Mouse (Mus musculus): Measurements from ENCODE around the gene Ndufb6. TPM values are rescaled to one million over a fixed set of nuclear protein-coding genes. Genes with fewer than 3 reads are reported as not detected.
"Not testable (repeated sequence)": the region's sequence is repeated elsewhere in the genome, so short reads cannot be mapped to it uniquely, and the experiment has no call there.

Gene Ndufb6
- polyA plus RNA-seq, 1 experiment from 2014 or later, result 222 TPM

DNA sequence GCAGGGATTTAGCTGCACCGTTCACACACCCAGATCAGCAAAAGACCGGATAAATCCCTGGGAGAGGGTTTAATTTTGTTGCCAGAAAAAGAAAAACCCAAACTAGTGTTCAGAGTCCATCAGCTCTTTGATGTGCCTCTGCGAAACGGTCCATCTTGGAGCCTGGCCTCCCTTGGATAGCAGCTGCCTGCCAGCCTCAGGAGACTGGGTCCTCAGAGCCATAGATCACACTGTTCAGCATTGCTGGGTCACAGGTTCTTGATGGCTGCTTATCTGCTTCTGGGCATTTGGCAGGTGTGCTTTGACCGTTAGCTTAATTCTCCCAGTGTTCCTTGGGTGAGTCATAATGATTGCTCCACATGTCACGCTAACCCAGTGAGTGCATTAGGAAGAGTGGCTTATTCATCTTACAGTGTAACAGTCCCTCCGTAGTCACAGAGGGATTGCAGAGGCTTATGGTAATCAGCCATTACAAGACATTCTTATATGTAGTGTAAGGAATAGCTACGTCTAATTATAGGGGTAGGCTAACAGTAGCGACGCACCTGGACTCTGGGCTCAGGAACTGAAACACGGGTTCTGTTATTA, 31.7 kb upstream of the Ndufb6 start:
- DNase-seq (ENCODE audit: low spot score) (no peak), ATAC-seq (no peak)
- TF ChIP-seq CTCF (IDR thresholded peaks at IDR 0.05) (no peak), EP300 (IDR thresholded peaks at IDR 0.05) (no peak)
- 71% methylated on average over 11 of the region's 11 CpGs for WGBS
- Histone ChIP-seq H3K9ac (replicated peaks; ENCODE audit: low read depth) (no peak overlapping the region), H3K36me3 (ENCODE audit: insufficient read depth, low read length) (no peaks in the 10 kb centered on the region), H3K4me1 (ENCODE audit: insufficient read depth, low read depth, low read length) (no peaks in the 10 kb centered on the region), H3K9me3 (ENCODE audit: low read length) (no peaks in the 10 kb centered on the region), H3K27ac (ENCODE audit: low read length) (no peak overlapping the region), H3K4me3 (ENCODE audit: low read depth, low read length) (no peak overlapping the region), H3K27me3 (replicated peaks; ENCODE audit: insufficient read depth, low read length) (no peaks in the 10 kb centered on the region), H3K4me2 (replicated peaks; ENCODE audit: low read depth, low read length) (no peak overlapping the region)

DNA sequence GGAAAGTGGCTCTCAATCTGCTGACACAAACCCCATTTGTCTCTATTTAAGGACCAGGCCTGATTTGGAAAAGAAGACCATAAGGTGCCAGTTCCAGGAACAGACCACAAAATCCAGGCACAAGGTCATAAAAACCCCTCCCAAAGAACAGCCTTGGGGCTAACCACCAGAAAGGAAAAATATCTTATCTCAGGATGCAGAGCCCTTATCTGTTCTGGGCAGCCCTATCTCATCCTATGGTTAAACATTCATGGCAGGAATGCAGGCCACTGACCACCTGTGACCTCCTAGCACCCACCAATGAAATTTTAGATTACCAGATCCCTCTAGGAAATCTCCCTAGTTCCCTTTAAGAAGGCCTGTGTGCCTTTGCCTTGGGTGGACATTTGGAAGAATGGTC, 30.5 kb upstream of the Ndufb6 start:
- Histone ChIP-seq H3K4me1 (ENCODE audit: insufficient read depth, low read depth, low read length) (no peaks in the 10 kb centered on the region), H3K27me3 (replicated peaks; ENCODE audit: insufficient read depth, low read length) (no peaks in the 10 kb centered on the region), H3K4me3 (ENCODE audit: low read depth, low read length) (no peak overlapping the region), H3K36me3 (ENCODE audit: insufficient read depth, low read length) (no peaks in the 10 kb centered on the region), H3K4me2 (replicated peaks; ENCODE audit: low read depth, low read length) (no peak overlapping the region), H3K27ac (ENCODE audit: low read length) (no peak overlapping the region), H3K9me3 (ENCODE audit: low read length) (no peaks in the 10 kb centered on the region), H3K9ac (replicated peaks; ENCODE audit: low read depth) (no peak overlapping the region)
- no peak for DNase-seq (ENCODE audit: low spot score)
- TF ChIP-seq CTCF (IDR thresholded peaks at IDR 0.05) (no peak), EP300 (IDR thresholded peaks at IDR 0.05) (no peak)
- no peak for ATAC-seq

DNA sequence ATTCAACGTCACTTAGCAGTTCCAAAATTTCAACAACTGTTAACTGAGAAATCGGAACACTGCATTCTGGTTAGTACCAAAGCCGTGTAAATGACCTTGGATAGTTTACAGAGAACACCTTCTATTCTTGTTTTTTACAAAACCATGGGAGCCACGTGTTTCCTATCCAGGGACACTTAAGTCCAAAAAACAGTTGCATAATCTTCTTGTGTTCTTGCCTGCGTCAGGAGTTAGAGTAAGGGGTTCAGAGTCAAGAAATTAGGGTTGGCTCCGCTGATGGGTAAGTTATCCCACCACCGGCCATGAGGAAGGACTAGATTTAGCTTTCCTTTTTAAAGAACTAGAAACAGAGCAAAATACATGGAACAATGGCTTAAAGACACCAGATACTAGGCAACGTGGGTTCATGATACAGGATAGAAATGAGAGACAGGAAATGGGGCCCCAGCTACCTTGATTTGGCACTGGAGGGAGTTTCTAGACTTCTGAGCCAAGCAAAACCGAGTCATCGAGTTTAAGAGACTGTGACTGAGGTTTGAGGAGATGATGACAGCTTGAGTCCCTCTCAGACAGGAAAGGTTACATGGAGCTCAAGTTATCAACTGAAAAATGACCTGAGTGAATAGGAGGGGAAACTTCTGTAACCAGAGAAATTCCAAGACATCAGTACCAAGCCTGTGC, 23.4 kb upstream of the Ndufb6 start:
- 60% methylated on average over 10 of the region's 10 CpGs for WGBS
- no peak for TF ChIP-seq EP300 (IDR thresholded peaks at IDR 0.05)
- no peak for TF ChIP-seq CTCF (IDR thresholded peaks at IDR 0.05)
- Histone ChIP-seq H3K9ac (replicated peaks; ENCODE audit: low read depth) (no peak overlapping the region), H3K4me3 (ENCODE audit: low read depth, low read length) (no peak overlapping the region), H3K4me2 (replicated peaks; ENCODE audit: low read depth, low read length) (no peak overlapping the region), H3K36me3 (ENCODE audit: insufficient read depth, low read length) (no peaks in the 10 kb centered on the region), H3K27ac (ENCODE audit: low read length) (no peak overlapping the region), H3K9me3 (ENCODE audit: low read length) (no peaks in the 10 kb centered on the region), H3K4me1 (ENCODE audit: insufficient read depth, low read depth, low read length) (no peaks in the 10 kb centered on the region), H3K27me3 (replicated peaks; ENCODE audit: insufficient read depth, low read length) (no peaks in the 10 kb centered on the region)
- no peak for ATAC-seq
- no peak for DNase-seq (ENCODE audit: low spot score)

DNA sequence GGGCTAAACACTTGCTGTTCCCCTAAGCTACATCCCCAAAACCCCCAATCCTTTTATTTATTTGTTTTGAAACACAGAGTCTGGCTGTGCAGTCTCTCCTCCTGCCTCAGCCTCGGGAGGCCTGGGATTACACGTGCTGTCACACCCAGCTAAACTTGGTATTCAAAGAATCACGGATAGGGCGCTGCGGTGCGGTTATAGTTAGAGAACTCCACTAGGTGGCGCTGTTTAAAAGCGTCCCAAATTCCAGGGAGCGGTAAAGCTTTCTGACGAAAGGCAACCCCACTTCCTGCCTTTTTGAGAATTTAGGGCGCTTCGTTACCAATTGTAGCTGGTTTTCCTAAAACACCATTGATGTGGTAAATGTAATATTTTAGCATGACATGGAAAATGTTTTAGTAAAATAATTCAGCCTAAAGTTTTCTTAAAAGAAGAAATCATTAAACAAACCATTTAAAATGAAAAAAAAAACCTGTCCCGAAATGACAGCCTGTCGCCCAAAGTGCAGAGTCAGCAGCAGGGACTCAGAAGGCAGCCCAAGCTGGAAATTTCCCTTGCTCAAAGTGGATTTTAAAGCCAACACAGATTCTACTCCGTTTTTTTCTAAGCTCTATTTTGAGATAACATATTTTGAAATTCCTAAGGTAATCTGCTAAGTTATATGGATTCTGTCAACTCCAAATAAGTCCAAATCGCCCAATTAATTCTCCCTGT, 22.0 kb upstream of the Ndufb6 start:
- Histone ChIP-seq H3K27ac (ENCODE audit: low read length) (no peak overlapping the region), H3K4me2 (replicated peaks; ENCODE audit: low read depth, low read length) (peak overlapping the region; percentile 41; the same call in 1 of the 2 replicates), H3K9me3 (ENCODE audit: low read length) (no peaks in the 10 kb centered on the region), H3K4me3 (ENCODE audit: low read depth, low read length) (no peak overlapping the region), H3K9ac (replicated peaks; ENCODE audit: low read depth) (no peak overlapping the region), H3K27me3 (replicated peaks; ENCODE audit: insufficient read depth, low read length) (no peaks in the 10 kb centered on the region), H3K36me3 (ENCODE audit: insufficient read depth, low read length) (no peaks in the 10 kb centered on the region), H3K4me1 (ENCODE audit: insufficient read depth, low read depth, low read length) (no peaks in the 10 kb centered on the region)
- TF ChIP-seq CTCF (IDR thresholded peaks at IDR 0.05) (peak; percentile 84), EP300 (IDR thresholded peaks at IDR 0.05) (no peak)
- peak; percentile 85 for DNase-seq (ENCODE audit: low spot score)
- 8% methylated on average over 16 of the region's 16 CpGs for WGBS
- ATAC-seq, result peak; percentile 73

DNA sequence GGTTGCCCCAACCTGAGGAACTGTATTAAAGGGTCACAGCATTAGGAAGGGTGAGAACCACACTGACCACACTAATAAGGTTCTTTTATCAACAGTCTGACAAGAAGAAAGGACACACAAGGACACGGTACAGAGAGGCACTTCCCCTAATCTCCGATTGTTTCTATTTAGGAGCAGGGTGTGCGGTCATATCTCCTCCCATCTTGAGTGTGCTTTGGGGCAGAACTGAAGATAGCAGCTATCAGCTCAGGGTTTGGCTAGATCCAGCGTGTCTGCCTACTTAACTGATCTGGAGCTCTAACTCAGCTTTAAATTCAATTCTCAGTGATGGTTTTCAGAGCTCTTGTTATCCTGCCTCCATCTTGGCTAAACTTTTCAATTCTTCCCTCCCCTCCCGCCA, 19.9 kb upstream of the Ndufb6 start:
- H3K36me3 ChIP-seq (ENCODE audit: insufficient read depth, low read length), result no peaks in the 10 kb centered on the region
- H3K4me1 ChIP-seq (ENCODE audit: insufficient read depth, low read depth, low read length), result no peaks in the 10 kb centered on the region
- WGBS, result 50% methylated on average over 5 of the region's 5 CpGs
- no peak overlapping the region for H3K9ac ChIP-seq (replicated peaks; ENCODE audit: low read depth)
- no peaks in the 10 kb centered on the region for H3K9me3 ChIP-seq (ENCODE audit: low read length)
- H3K27ac ChIP-seq (ENCODE audit: low read length), result no peak overlapping the region
- no peak overlapping the region for H3K4me2 ChIP-seq (replicated peaks; ENCODE audit: low read depth, low read length)
- ATAC-seq (no peak), DNase-seq (ENCODE audit: low spot score) (no peak)
- H3K27me3 ChIP-seq (replicated peaks; ENCODE audit: insufficient read depth, low read length), result no peaks in the 10 kb centered on the region
- TF ChIP-seq CTCF (IDR thresholded peaks at IDR 0.05), result no peak
- TF ChIP-seq EP300 (IDR thresholded peaks at IDR 0.05), result no peak
- no peak overlapping the region for H3K4me3 ChIP-seq (ENCODE audit: low read depth, low read length)

DNA sequence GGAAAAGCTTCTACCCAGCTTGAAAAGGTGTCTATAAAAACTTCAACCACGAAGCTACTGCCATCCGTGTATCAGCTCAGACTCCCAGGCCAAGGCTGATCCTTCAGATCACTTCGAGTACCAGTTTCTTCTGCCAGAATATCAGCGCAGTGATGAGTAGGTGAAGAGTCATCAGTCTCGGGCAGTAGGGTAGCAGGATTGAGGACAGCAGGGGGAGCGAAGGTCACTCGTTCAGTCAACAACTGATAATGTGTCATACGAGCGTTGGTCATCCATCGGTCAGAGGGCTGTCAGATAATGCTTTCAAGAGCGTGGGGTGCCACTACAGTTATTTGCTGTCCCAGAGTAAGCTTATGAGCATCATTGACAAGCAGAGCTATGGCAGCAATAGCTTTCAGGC, 12.3 kb upstream of the Ndufb6 start:
- not testable (repeated sequence) for H3K9ac ChIP-seq (replicated peaks; ENCODE audit: low read depth); H3K27ac ChIP-seq (ENCODE audit: low read length); H3K4me3 ChIP-seq (ENCODE audit: low read depth, low read length); H3K36me3 ChIP-seq (ENCODE audit: insufficient read depth, low read length); H3K4me2 ChIP-seq (replicated peaks; ENCODE audit: low read depth, low read length); ATAC-seq; H3K4me1 ChIP-seq (ENCODE audit: insufficient read depth, low read depth, low read length); H3K9me3 ChIP-seq (ENCODE audit: low read length); H3K27me3 ChIP-seq (replicated peaks; ENCODE audit: insufficient read depth, low read length); DNase-seq (ENCODE audit: low spot score)
- 88% methylated on average over 11 of the region's 11 CpGs for WGBS

All from lung, postnatal 0 days (tissue).